Mouse (Mus musculus): Measurements from ENCODE around the gene Pex6. TPM values are rescaled to one million over a fixed set of nuclear protein-coding genes. Genes with fewer than 3 reads are reported as not detected.
A peak's percentile ranks its signal among the peaks of the same experiment; 100 is the strongest.
"Not testable (repeated sequence)": the region's sequence is repeated elsewhere in the genome, so short reads cannot be mapped to it uniquely, and the experiment has no call there.

Pex6 gene
- polyA plus RNA-seq, 1 experiment, result 29.6 TPM

GRCm38 (mm10) chr17:46751056-46751793 lies 40.0 kb downstream of the Pex6 start:
- peak overlapping the region; percentile 59 for H3K4me3 ChIP-seq
- no peak for TF ChIP-seq SRF (IDR thresholded peaks at IDR 0.05; ENCODE audit: control insufficient read depth, insufficient read length, low read depth)
- TF ChIP-seq REST (IDR thresholded peaks at IDR 0.05; ENCODE audit: insufficient read depth, insufficient read length), result no peak
- TF ChIP-seq POLR2AphosphoS2 (IDR thresholded peaks at IDR 0.05; ENCODE audit: insufficient read length, low read depth), result no peak
- TF ChIP-seq USF1 (IDR thresholded peaks at IDR 0.05; ENCODE audit: low read depth), result no peak
- H3K4me2 ChIP-seq (ENCODE audit: low read depth), result peak overlapping the region; percentile 96
- no peaks in the 10 kb centered on the region for H3K27me3 ChIP-seq (ENCODE audit: control insufficient read depth, insufficient read depth, insufficient read length)
- no peaks in the 10 kb centered on the region for H3K36me3 ChIP-seq (ENCODE audit: control insufficient read depth, insufficient read depth)
- peaks cover 28% of the 10 kb centered on the region for H3K79me2 ChIP-seq (ENCODE audit: control insufficient read depth, insufficient read depth)
- H3ac ChIP-seq (ENCODE audit: control insufficient read depth, insufficient read length), result peak overlapping the region; percentile 41

DNA sequence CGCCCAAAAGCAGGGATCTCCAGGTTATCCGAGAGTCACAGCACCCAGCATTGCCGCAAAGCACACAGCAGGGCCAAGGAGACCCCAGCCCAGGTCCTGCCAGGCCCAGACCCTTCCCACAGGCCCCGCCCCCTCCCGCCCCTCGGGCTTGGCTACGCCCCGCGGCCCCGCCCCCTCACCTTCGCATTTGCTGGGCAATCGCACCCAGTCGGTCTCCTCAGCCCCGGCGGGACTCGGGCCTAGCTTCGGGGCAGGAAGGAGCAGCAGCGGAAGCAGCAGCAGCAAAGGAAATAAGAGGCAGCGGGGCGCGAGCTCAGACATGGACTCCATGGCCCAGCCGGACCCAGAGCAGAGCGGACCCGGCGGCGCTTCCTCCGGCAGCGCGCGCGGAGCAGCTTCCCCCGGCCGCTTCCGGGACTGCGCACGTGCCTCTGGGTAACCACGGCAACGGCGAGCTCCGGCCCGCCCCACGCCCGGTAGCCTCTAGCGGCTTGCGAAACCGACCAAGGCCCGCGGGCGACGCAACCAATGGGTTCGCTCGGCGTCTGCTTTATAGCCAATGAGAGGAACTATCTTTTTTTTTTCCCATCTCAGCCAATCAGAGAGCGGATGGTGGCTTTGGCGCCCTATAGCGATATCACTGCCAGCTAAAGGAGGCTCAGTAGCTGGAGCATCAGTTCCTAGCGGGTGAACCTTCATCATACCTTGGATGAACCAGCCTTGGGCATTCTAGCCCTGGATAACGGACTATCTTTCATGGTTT lies 40.7 kb downstream of the Pex6 start, which contains the start of gene Cnpy3:
Cnpy3 (minus strand) TSS at position 421 of the 763 bp plus-strand sequence.
- Histone ChIP-seq H3K27me3 (ENCODE audit: control insufficient read depth, insufficient read depth, insufficient read length) (no peaks in the 10 kb centered on the region), H3ac (ENCODE audit: control insufficient read depth, insufficient read length) (peak within 1 kb of the TSS; percentile 41), H3K79me2 (ENCODE audit: control insufficient read depth, insufficient read depth) (peaks cover 28% of the 10 kb centered on the region), H3K4me2 (ENCODE audit: low read depth) (peak within 1 kb of the TSS; percentile 96), H3K4me3 (peak within 1 kb of the TSS; percentile 59), H3K36me3 (ENCODE audit: control insufficient read depth, insufficient read depth) (no peaks in the 10 kb centered on the region)
- TF ChIP-seq USF1 (IDR thresholded peaks at IDR 0.05; ENCODE audit: low read depth), result peak; percentile 71
- TF ChIP-seq TCF12 (IDR thresholded peaks at IDR 0.05; ENCODE audit: insufficient read depth, poor library complexity, severe bottlenecking), result no peak
- peak in 1 of 3 experiments; percentile 44 for TF ChIP-seq MYOG (IDR thresholded peaks at IDR 0.05; ENCODE audit: control insufficient read depth in 1 of 3, insufficient read depth in 1 of 3, insufficient read length in 2 of 3, low read depth in 2 of 3)
- TF ChIP-seq POLR2A (IDR thresholded peaks at IDR 0.05; ENCODE audit: insufficient read length, low read depth), result peak; percentile 50
- no peak for TF ChIP-seq TCF3 (IDR thresholded peaks at IDR 0.05; ENCODE audit: insufficient read length, low read depth)
- peak; percentile 44 for TF ChIP-seq E2F4 (IDR thresholded peaks at IDR 0.05; ENCODE audit: insufficient read depth)
- TF ChIP-seq CEBPB (IDR thresholded peaks at IDR 0.05; ENCODE audit: insufficient read depth, poor library complexity, severe bottlenecking), result 0 out of 2 replicates have a peak, but pooled peaks have one; percentile 57
- peak; percentile 39 for TF ChIP-seq POLR2AphosphoS2 (IDR thresholded peaks at IDR 0.05; ENCODE audit: insufficient read length, low read depth)

DNA sequence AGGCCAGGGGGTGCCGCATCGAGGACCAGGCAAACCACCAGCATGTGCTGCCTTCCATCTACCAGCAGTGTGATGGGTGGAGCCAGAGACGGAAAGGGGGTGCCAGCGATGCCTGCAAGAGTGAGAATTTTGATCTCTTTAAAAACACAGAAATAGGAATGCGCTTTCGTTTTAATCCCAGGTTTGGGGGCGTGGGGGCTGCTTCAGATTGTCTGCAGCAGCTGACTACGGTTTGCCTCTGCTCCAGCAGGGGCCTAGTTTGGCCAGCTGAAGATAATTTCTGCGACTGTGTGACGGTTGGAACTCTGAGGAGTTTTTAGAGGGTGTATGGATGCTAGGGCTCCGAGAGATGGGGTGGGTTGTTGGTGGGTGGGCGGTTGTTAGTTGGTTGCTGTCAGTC lies 47.5 kb downstream of the Pex6 start:
- Histone ChIP-seq H3K36me3 (ENCODE audit: control insufficient read depth, insufficient read depth) (no peaks in the 10 kb centered on the region), H3K4me3 (no peak overlapping the region), H3K79me2 (ENCODE audit: control insufficient read depth, insufficient read depth) (no peaks in the 10 kb centered on the region), H3ac (ENCODE audit: control insufficient read depth, insufficient read length) (no peak overlapping the region), H3K27me3 (ENCODE audit: control insufficient read depth, insufficient read depth, insufficient read length) (no peaks in the 10 kb centered on the region), H3K4me2 (ENCODE audit: low read depth) (no peak overlapping the region)
- no peak for TF ChIP-seq SRF (IDR thresholded peaks at IDR 0.05; ENCODE audit: control insufficient read depth, insufficient read length, low read depth)
- TF ChIP-seq TCF12 (IDR thresholded peaks at IDR 0.05; ENCODE audit: insufficient read depth, poor library complexity, severe bottlenecking), result no peak
- TF ChIP-seq CEBPB (IDR thresholded peaks at IDR 0.05; ENCODE audit: insufficient read depth, poor library complexity, severe bottlenecking), result no peak
- no peak for TF ChIP-seq MAX (IDR thresholded peaks at IDR 0.05; ENCODE audit: low read depth)
- TF ChIP-seq POLR2AphosphoS2 (IDR thresholded peaks at IDR 0.05; ENCODE audit: insufficient read length, low read depth), result no peak
- no peak for TF ChIP-seq MYOG (IDR thresholded peaks at IDR 0.05; ENCODE audit: control insufficient read depth in 1 of 3, insufficient read depth in 1 of 3, insufficient read length in 2 of 3, low read depth in 2 of 3)
- no peak for TF ChIP-seq TCF3 (IDR thresholded peaks at IDR 0.05; ENCODE audit: insufficient read length, low read depth)
- no peak for TF ChIP-seq USF1 (IDR thresholded peaks at IDR 0.05; ENCODE audit: low read depth)
- no peak for TF ChIP-seq POLR2A (IDR thresholded peaks at IDR 0.05; ENCODE audit: insufficient read length, low read depth)
- no peak for TF ChIP-seq MYOD1 (IDR thresholded peaks at IDR 0.05; ENCODE audit: control insufficient read depth in 1 of 3, insufficient read length in 2 of 3, low read depth in 2 of 3)

DNA sequence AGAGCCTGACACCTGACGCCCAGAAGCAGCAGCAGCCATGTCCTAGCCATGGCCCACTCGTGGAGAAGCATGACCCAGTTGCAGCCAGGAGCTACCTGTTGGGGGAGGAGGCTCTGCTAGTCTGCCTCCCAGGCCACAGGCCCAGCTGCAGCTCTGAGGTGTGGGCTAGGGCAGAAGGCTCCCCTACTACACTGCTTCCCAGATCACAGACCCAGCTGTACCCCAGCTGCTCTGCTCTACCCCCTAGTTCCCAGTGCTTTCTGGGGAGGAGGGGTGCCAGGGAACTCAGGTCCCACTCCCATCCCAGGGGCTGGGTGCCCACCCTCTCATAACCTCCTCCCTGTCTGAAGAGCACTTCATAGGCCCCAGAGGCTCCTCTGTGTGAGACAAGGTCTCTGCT lies 52.3 kb downstream of the Pex6 start, which contains the start of gene Ptcra:
Ptcra (minus strand) TSS at position 169 of the 400 bp plus-strand sequence.
- no peak for TF ChIP-seq POLR2AphosphoS2 (IDR thresholded peaks at IDR 0.05; ENCODE audit: insufficient read length, low read depth)
- TF ChIP-seq MYOG (IDR thresholded peaks at IDR 0.05; ENCODE audit: control insufficient read depth in 1 of 3, insufficient read depth in 1 of 3, insufficient read length in 2 of 3, low read depth in 2 of 3), result no peak
- TF ChIP-seq MAX (IDR thresholded peaks at IDR 0.05; ENCODE audit: low read depth), result no peak
- TF ChIP-seq USF1 (IDR thresholded peaks at IDR 0.05; ENCODE audit: low read depth), result no peak
- no peak for TF ChIP-seq TCF12 (IDR thresholded peaks at IDR 0.05; ENCODE audit: insufficient read depth, poor library complexity, severe bottlenecking)
- TF ChIP-seq REST (IDR thresholded peaks at IDR 0.05; ENCODE audit: insufficient read depth, insufficient read length), result no peak
- TF ChIP-seq POLR2A (IDR thresholded peaks at IDR 0.05; ENCODE audit: insufficient read length, low read depth), result no peak
- TF ChIP-seq E2F4 (IDR thresholded peaks at IDR 0.05; ENCODE audit: insufficient read depth), result no peak
- TF ChIP-seq TCF3 (IDR thresholded peaks at IDR 0.05; ENCODE audit: insufficient read length, low read depth), result no peak
- no peak for TF ChIP-seq CEBPB (IDR thresholded peaks at IDR 0.05; ENCODE audit: insufficient read depth, poor library complexity, severe bottlenecking)
- no peak for TF ChIP-seq MYOD1 (IDR thresholded peaks at IDR 0.05; ENCODE audit: control insufficient read depth in 1 of 3, insufficient read length in 2 of 3, low read depth in 2 of 3)
- TF ChIP-seq SRF (IDR thresholded peaks at IDR 0.05; ENCODE audit: control insufficient read depth, insufficient read length, low read depth), result no peak

DNA sequence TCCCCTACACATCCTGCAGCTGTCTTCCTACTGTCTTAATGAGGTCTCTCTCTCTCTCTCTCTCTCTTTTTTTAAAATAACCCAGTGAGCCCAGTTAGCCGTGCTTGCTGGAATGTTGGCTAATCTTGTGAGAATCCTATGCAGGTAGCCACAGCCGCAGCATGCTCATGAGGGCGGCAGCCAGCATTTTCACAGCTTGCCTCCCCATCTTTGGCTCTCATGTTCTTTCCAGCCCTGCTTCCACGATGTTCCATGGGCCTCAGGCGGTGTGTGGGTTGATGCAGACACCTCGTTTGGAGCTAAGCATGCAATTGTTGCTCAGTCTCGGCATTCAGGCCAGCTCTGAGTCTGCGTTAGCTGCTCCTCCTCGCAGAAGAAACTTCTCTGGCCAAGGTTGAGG lies 53.7 kb downstream of the Pex6 start:
- not testable (repeated sequence) for H3K27me3 ChIP-seq (ENCODE audit: control insufficient read depth, insufficient read depth, insufficient read length); H3K79me2 ChIP-seq (ENCODE audit: control insufficient read depth, insufficient read depth); H3K36me3 ChIP-seq (ENCODE audit: control insufficient read depth, insufficient read depth); H3ac ChIP-seq (ENCODE audit: control insufficient read depth, insufficient read length); H3K4me2 ChIP-seq (ENCODE audit: low read depth); H3K4me3 ChIP-seq

More for the DNA sequence above, 52.3 kb downstream of the Pex6 start, which contains the start of gene Ptcra:
- H3K27me3 ChIP-seq (ENCODE audit: control insufficient read depth, insufficient read depth, insufficient read length), result no peaks in the 10 kb centered on the region
- no peak within 1 kb of the TSS for H3K4me2 ChIP-seq (ENCODE audit: low read depth)
- no peaks in the 10 kb centered on the region for H3K36me3 ChIP-seq (ENCODE audit: control insufficient read depth, insufficient read depth)
- H3K4me3 ChIP-seq, result no peak within 1 kb of the TSS
- no peak within 1 kb of the TSS for H3ac ChIP-seq (ENCODE audit: control insufficient read depth, insufficient read length)
- no peaks in the 10 kb centered on the region for H3K79me2 ChIP-seq (ENCODE audit: control insufficient read depth, insufficient read depth)

Measured in myocyte (in vitro differentiated cells).